In genomic region chr2:34257611-34258010, GRCm38 (mm10) we compare ENCODE assay signal across 15 mouse cellular contexts.
"Had no signal": no experiment of that assay in that cellular context is flagged by ENCODE, and none has a peak within 500 bp of the region (broad histone marks: within the 10 kb centered on the region; RNA-seq: fewer than 3 reads in every experiment).

No protein-coding gene starts in this region.

- H3K4me3 ChIP-seq: layer of hippocampus, adult 2 months; limb, embryonic 13.5 days; megakaryocyte, embryonic 14.5 days; midbrain, embryonic 15.5 days; stomach, embryonic 15.5 days had no signal

- H3K36me3 ChIP-seq: limb, embryonic 13.5 days; midbrain, embryonic 15.5 days; stomach, embryonic 15.5 days had no signal

- H3K27ac ChIP-seq: layer of hippocampus, adult 2 months; limb, embryonic 13.5 days; liver, embryonic 14.5 days; macrophage; midbrain, embryonic 15.5 days; stomach, embryonic 15.5 days had no signal

- ATAC-seq: intestine, postnatal 0 days; midbrain, embryonic 15.5 days had no signal

- H3K9ac ChIP-seq: limb, embryonic 13.5 days; liver, embryonic 14.5 days; midbrain, embryonic 15.5 days; stomach, embryonic 15.5 days had no signal

- H3K4me2 ChIP-seq: limb, embryonic 13.5 days; midbrain, embryonic 11.5 days; midbrain, embryonic 15.5 days; stomach, embryonic 15.5 days had no signal

- H3K9me3 ChIP-seq: limb, embryonic 13.5 days; megakaryocyte, embryonic 14.5 days; midbrain, embryonic 15.5 days; stomach, embryonic 15.5 days had no signal

- H3K27me3 ChIP-seq: limb, embryonic 13.5 days; megakaryocyte, embryonic 14.5 days; midbrain, embryonic 15.5 days; stomach, embryonic 15.5 days had no signal

- DNase-seq: kidney, adult 8-10 months; kidney, postnatal 4 days; left cerebral cortex, postnatal 4 days; right cerebral cortex, postnatal 14 days; thymus, adult 2 months; thymus, postnatal 36 days had no signal
